In the genomic region with DNA sequence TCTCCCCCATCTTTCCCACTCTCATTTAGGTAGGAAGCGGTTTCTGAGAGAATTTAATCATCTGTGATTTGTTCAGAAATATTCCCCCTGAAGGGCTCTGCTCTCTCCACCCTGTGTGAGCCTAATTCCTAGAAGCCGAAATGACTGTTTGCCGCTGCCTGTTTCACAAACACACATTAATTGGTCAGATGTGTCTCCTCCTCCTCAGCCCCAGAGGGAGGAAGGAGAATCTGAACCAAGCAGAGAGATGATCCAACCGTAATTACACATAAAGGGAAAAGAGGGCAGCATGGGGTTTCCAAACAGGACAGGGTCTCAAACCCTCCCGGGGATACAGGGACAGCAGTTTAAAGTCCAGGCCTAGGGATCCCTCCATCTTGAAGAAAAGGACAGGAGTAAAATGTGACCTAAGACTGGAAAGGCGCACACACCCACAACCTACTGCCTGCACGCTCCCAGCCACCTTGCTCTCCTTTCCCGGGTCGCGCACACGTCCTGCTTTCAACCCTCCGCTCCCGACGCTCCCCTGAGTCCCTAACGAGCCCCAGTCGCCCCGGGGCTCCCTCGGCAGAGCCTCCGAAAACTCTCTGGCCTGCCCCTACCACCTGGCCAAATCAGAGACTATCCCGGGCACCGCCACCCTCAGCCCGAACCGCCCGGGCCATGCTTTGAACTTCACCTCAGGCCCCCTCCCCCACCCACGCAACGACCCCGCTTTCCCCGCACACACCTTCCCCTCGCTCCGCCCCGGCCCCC, we compare ENCODE assay signal across 7 mouse cellular contexts. TPM values are rescaled to one million over a fixed set of nuclear protein-coding genes. Genes with fewer than 3 reads are reported as not detected.
A peak's percentile ranks its signal among the peaks of the same experiment; 100 is the strongest.
DNase-seq lines count a peak whose midpoint lies in the region; ATAC-seq lines count a peak whose summit lies in the region.

No protein-coding gene starts in this region.

- no peaks in the 10 kb centered on the region for H3K9me3 ChIP-seq in hindbrain, embryonic 13.5 days

- peak; percentile 74 for DNase-seq in ZHBTc4 (ENCODE audit: low read depth, low spot score)
- peak; percentile 49 for DNase-seq in cerebellum, adult 8-10 months
- peak; percentile 53 for DNase-seq in forelimb bud, embryonic 11.5 days (ENCODE audit: low read depth, low spot score)
- peak; percentile 23 to 27 for DNase-seq in layer of hippocampus, postnatal 25 days (ENCODE audit: extremely low spot score in 1 of 2, low spot score in 1 of 2)
- peak; percentile 51 to 62 for DNase-seq in right cerebral cortex, adult 2 months (ENCODE audit: low spot score in 2 of 2)

- peak overlapping the region; percentile 67 for H3K4me2 ChIP-seq in hindbrain, embryonic 13.5 days

- H3K4me3 ChIP-seq in hindbrain, embryonic 13.5 days, result peak overlapping the region; percentile 86
- peak overlapping the region; percentile 50 for H3K4me3 ChIP-seq in macrophage (ENCODE audit: inconsistent target)

- peak; percentile 65 for ATAC-seq in hindbrain, embryonic 13.5 days (ENCODE audit: low FRiP score)

- no peaks in the 10 kb centered on the region for H3K36me3 ChIP-seq in hindbrain, embryonic 13.5 days
- no peaks in the 10 kb centered on the region for H3K36me3 ChIP-seq in macrophage (ENCODE audit: inconsistent target)

- peak overlapping the region; percentile 99 for H3K27ac ChIP-seq in hindbrain, embryonic 13.5 days
- peak overlapping the region; percentile 13; the same call in 1 of the 2 replicates for H3K27ac ChIP-seq in macrophage

- H3K4me1 ChIP-seq in hindbrain, embryonic 13.5 days (replicated peaks), result peaks cover 45% of the 10 kb centered on the region

- 0 out of 2 replicates have a peak, but pooled peaks cover 2% of the 10 kb centered on the region for H3K27me3 ChIP-seq in hindbrain, embryonic 13.5 days

- peak overlapping the region; percentile 97 for H3K9ac ChIP-seq in hindbrain, embryonic 13.5 days

- H3K79me2 ChIP-seq in macrophage (ENCODE audit: inconsistent target), result peaks cover 32% of the 10 kb centered on the region; the same call in 1 of the 2 replicates

- under 1% methylated on average over 30 of the region's 31 CpGs for WGBS in hindbrain, embryonic 13.5 days
- 1% methylated on average over 17 of the region's 31 CpGs for WGBS in macrophage (ENCODE audit: missing documents)

RNA-seq across cellular contexts. Expression of gene Zfp609, which starts 0.6 kb away (rescaled TPM):
- 9.3 and 9.7 TPM in 2 replicates for polyA plus RNA-seq in hindbrain, embryonic 13.5 days (2015; fragmentation: Nextera tagmentation; extraction: Ambion mirVana)
- total RNA-seq in layer of hippocampus, postnatal 25 days (2021), result 10 to 100 TPM; 42.9 to 54.3 TPM
- 10 to 100 TPM in 22 of 26 experiments, 1 to 10 TPM in 4; 5.7 to 32.1 (median 16.8) TPM for total RNA-seq in macrophage (2018; cell fraction: chromatin; rRNA removed)
- total RNA-seq in macrophage (2018; cell fraction: cytosol; rRNA removed), result 10 to 100 TPM in 2 of 26 experiments, 1 to 10 TPM in 24; 5.5 to 10.4 (median 7.3) TPM
- total RNA-seq in macrophage (2018; cell fraction: nucleus; rRNA removed), result 10 to 100 TPM in 20 of 26 experiments, 1 to 10 TPM in 6; 5.1 to 30.3 (median 12.3) TPM
- polyA plus RNA-seq in macrophage (2018), result 4.6 to 7.8 TPM (median 6.3 TPM) in 3 replicates

Comparison
In these comparisons a context has a peak if more than half of its experiments do, and no peak if none do; other contexts are left out.
1. Peak in every context shown above with its lines: DNase-seq, ATAC-seq, H3K4me3 ChIP-seq and H3K27ac ChIP-seq.